Mouse (Mus musculus) heart, embryonic 11.5 days (tissue): ENCODE measurements around the gene Sirt4. TPM values are rescaled to one million over a fixed set of nuclear protein-coding genes. Genes with fewer than 3 reads are reported as not detected.
"Not testable (repeated sequence)": the region's sequence is repeated elsewhere in the genome, so short reads cannot be mapped to it uniquely, and the experiment has no call there.

Experiments
- ATAC-seq: fragments of 200-750 bp; cut with Nextera tagmentation; replicated peaks from 2 replicates; pipeline ENCODE4 v1.8.0; 2017; ENCODE audit warnings: moderate library complexity; ENCODE audit not compliant: insufficient number of reproducible peaks, low FRiP score, low TSS enrichment
- H3K27ac ChIP-seq: fragments of 300-500 bp; sonication (generic); 2 replicates; pipeline ENCODE4 v1.5.1; 2014; ENCODE audit warnings: mild to moderate bottlenecking, low read depth, low read length
- H3K27me3 ChIP-seq: fragments of 300-500 bp; sonication (generic); 2 replicates; pipeline ENCODE4 v1.6.1; 2014; ENCODE audit warnings: mild to moderate bottlenecking, low read length, mixed read lengths; ENCODE audit not compliant: control insufficient read depth, insufficient read depth
- H3K36me3 ChIP-seq: fragments of 300-500 bp; sonication (generic); 2 replicates; pipeline ENCODE4 v1.6.1; 2014; ENCODE audit warnings: mild to moderate bottlenecking, low read length, moderate library complexity, mixed read lengths; ENCODE audit not compliant: control insufficient read depth, insufficient read depth
- H3K4me1 ChIP-seq: fragments of 300-500 bp; sonication (generic); 2 replicates; pipeline ENCODE4 v1.6.1; 2014; ENCODE audit warnings: low read length; ENCODE audit not compliant: control insufficient read depth, insufficient read depth
- H3K4me2 ChIP-seq: fragments of 300-500 bp; sonication (generic); 2 replicates; pipeline ENCODE4 v1.6.1; 2014; ENCODE audit warnings: mild to moderate bottlenecking, moderate library complexity
- H3K4me3 ChIP-seq: fragments of 300-500 bp; sonication (generic); 2 replicates; pipeline ENCODE4 v1.5.1; 2014; ENCODE audit warnings: low read depth, low read length
- H3K9ac ChIP-seq: fragments of 300-500 bp; sonication (generic); 2 replicates; pipeline ENCODE4 v1.6.1; 2014; ENCODE audit warnings: mild to moderate bottlenecking, low read depth, low read length, moderate library complexity
- H3K9me3 ChIP-seq: fragments of 300-500 bp; sonication (generic); replicated peaks from 2 replicates; pipeline ENCODE4 v1.6.1; 2016; ENCODE audit warnings: low read length; ENCODE audit not compliant: control insufficient read depth
- WGBS: fragments of 180-500 bp; shearing (Covaris S2); extraction: QIAGEN DNeasy Blood & Tissue Kit; methylation state at CpG from one replicate; pipeline ENCODE4 v1.1.7; 2014; ENCODE audit not compliant: insufficient replicate concordance; 5-methylcytosine and 5-hydroxymethylcytosine counted together
- polyA plus RNA-seq: library from polyadenylated mRNA; unstranded; fragments of >200 nt; fragmentation: Nextera tagmentation; extraction: Ambion mirVana; gene quantifications from 2 replicates; pipeline ENCODE4 v1.2.1, GENCODE M21; 2014

Sirt4 gene
- polyA plus RNA-seq, 1 experiment from 2014 or later, result 15.8 TPM

DNA sequence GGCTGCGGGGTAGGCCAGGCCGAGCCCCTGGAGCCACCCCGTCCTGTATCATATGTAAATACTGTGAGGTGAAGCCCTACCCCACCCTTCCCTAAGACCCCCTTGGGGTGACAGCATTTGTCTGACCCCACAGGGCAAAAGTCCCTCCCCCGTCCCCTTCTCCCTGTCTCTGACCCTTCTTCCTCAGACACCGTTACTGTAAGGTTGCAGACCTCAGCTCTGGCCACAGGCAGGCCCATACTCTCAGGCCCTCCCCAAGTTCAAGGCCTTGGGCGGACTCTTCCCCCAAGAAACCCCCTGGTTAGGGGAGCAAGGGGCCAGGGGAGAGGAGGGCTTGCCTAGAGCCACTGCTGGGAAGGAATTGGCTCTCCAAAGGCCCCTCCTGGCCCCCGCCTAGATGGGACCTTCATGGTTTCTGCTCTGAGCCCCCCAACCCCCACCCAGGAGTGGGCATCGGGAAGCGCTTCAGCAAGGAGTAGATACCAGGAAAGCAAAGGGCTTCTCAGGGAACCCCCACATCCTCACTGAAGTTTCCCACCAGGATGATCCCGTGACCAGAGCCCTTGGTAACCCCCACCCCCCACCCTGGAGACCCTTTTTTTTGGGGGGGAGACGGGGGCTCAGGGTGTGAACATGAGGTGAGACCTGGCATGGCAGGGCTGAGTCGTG, 30.0 kb downstream of the Sirt4 start:
- WGBS, result 70% methylated on average over 12 of the region's 12 CpGs

GRCm38 (mm10) chr5:115450410-115451317, 33.9 kb downstream of the Sirt4 start:
- 69% methylated on average over 27 of the region's 27 CpGs for WGBS
- H3K36me3 ChIP-seq, result peaks cover 10% of the 10 kb centered on the region; the same call in 1 of the 2 replicates
- peaks cover 17% of the 10 kb centered on the region for H3K4me1 ChIP-seq
- no peaks in the 10 kb centered on the region for H3K27me3 ChIP-seq
- H3K27ac ChIP-seq, result no peak overlapping the region
- ATAC-seq, result peak; percentile 58
- H3K4me3 ChIP-seq, result no peak overlapping the region
- H3K9ac ChIP-seq, result no peak overlapping the region
- peak overlapping the region; percentile 27; the same call in 1 of the 2 replicates for H3K4me2 ChIP-seq
- H3K9me3 ChIP-seq, result no peaks in the 10 kb centered on the region

More for the DNA sequence above, 30.0 kb downstream of the Sirt4 start:
- Histone ChIP-seq H3K27me3 (no peaks in the 10 kb centered on the region), H3K27ac (no peak overlapping the region), H3K36me3 (peaks cover 8% of the 10 kb centered on the region; the same call in 1 of the 2 replicates), H3K9ac (no peak overlapping the region), H3K4me2 (no peak overlapping the region), H3K4me3 (no peak overlapping the region), H3K9me3 (no peaks in the 10 kb centered on the region), H3K4me1 (peaks cover 17% of the 10 kb centered on the region)
- no peak for ATAC-seq

DNA sequence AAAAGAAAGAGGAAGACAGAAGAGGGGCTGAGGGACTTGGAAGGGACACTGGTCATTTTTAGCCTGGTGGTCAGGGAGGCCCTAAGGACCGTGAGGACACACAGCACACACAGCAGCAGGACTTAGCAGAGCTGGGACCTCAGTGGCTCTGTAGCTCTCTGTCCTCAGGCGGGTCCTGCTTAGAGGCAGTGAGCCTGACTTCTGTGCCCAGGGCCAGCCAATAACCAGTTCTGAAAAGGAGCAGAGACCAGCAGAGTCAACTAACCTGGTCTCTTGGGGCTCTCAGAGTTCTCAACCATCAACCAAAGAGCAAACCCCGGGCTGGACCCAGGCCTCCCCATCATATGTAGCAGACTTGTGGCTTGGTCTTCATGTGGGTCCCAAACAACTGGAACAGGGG, 35.3 kb downstream of the Sirt4 start:
- Histone ChIP-seq H3K9ac (no peak overlapping the region), H3K36me3 (peaks cover 15% of the 10 kb centered on the region), H3K4me2 (no peak overlapping the region), H3K27ac (no peak overlapping the region), H3K4me3 (no peak overlapping the region), H3K4me1 (peaks cover 17% of the 10 kb centered on the region), H3K27me3 (no peaks in the 10 kb centered on the region), H3K9me3 (no peaks in the 10 kb centered on the region)
- WGBS, result 82% methylated on average over 3 of the region's 3 CpGs
- ATAC-seq, result no peak

DNA sequence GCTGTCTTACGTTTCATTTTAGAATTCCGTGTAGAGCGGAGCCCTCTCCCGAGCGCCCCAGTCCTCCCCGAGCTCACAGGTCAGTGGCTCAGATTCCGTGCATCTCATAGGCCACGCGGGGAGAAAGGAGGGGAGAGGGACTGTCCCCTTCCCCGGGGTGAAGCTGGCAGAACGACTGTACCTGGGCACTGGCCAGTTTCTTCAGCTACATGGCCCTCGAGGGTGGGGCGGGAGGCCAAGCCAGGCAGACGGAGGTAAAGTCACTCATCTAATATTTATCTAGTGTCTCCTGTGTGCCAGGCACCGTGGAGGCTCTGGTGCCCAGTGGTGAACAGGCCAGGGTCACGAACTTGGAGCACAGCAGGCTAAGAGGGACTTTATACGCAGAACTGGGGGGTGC, 37.4 kb downstream of the Sirt4 start:
- H3K4me1 ChIP-seq, result peaks cover 11% of the 10 kb centered on the region
- 84% methylated on average over 17 of the region's 17 CpGs for WGBS
- peaks cover 15% of the 10 kb centered on the region for H3K36me3 ChIP-seq

DNA sequence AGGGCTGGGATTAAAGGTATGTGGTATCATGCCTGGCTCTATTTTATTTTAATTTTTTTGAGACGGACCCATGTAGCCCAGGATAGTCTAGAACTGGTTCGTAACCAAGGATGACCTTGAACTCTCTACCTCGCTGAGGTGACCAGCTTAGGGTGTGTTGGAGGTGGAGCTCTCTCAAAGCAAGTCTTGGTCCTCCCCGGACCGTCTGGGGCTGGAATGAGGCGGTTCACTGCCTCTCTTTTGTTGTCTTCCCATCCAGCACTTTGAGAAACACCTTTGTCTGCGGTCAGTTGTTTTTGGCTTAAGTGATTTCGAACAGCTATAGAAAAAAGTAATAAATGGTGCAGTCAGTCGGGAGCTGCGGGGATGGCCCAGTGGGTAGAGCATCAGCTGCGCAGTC, 40.4 kb downstream of the Sirt4 start:
- 89% methylated on average over 11 of the region's 11 CpGs for WGBS
- ATAC-seq, result no peak
- Histone ChIP-seq H3K27ac (no peak overlapping the region), H3K36me3 (peaks cover 12% of the 10 kb centered on the region), H3K9ac (no peak overlapping the region), H3K9me3 (no peaks in the 10 kb centered on the region), H3K4me1 (peaks cover 3% of the 10 kb centered on the region; the same call in 1 of the 2 replicates), H3K27me3 (no peaks in the 10 kb centered on the region), H3K4me2 (no peak overlapping the region), H3K4me3 (no peak overlapping the region)

More for the DNA sequence above, 37.4 kb downstream of the Sirt4 start:
- ATAC-seq, result no peak
- H3K9ac ChIP-seq, result no peak overlapping the region; the same call in 1 of the 2 replicates
- no peak overlapping the region for H3K4me3 ChIP-seq
- no peak overlapping the region for H3K4me2 ChIP-seq
- H3K9me3 ChIP-seq, result no peaks in the 10 kb centered on the region
- H3K27me3 ChIP-seq, result no peaks in the 10 kb centered on the region
- no peak overlapping the region for H3K27ac ChIP-seq

GRCm38 (mm10) chr5:115442663-115443062, 41.9 kb downstream of the Sirt4 start:
- H3K4me3 ChIP-seq, ATAC-seq, H3K27ac ChIP-seq, H3K9me3 ChIP-seq, H3K4me2 ChIP-seq, H3K27me3 ChIP-seq, H3K9ac ChIP-seq: not testable (repeated sequence)
- 69% methylated on average over 5 of the region's 5 CpGs for WGBS
- peaks cover 12% of the 10 kb centered on the region for H3K36me3 ChIP-seq
- H3K4me1 ChIP-seq, result peaks cover 10% of the 10 kb centered on the region

GRCm38 (mm10) chr5:115441205-115441849, 43.2 kb downstream of the Sirt4 start:
- H3K9me3 ChIP-seq, result no peaks in the 10 kb centered on the region
- 37% methylated on average over 14 of the region's 14 CpGs for WGBS
- H3K4me1 ChIP-seq, result peaks cover 13% of the 10 kb centered on the region
- H3K27ac ChIP-seq, result no peak overlapping the region
- H3K4me3 ChIP-seq, result no peak overlapping the region
- no peak overlapping the region for H3K4me2 ChIP-seq
- H3K36me3 ChIP-seq, result peaks cover 9% of the 10 kb centered on the region
- H3K9ac ChIP-seq, result no peak overlapping the region
- H3K27me3 ChIP-seq, result no peaks in the 10 kb centered on the region
- no peak for ATAC-seq

DNA sequence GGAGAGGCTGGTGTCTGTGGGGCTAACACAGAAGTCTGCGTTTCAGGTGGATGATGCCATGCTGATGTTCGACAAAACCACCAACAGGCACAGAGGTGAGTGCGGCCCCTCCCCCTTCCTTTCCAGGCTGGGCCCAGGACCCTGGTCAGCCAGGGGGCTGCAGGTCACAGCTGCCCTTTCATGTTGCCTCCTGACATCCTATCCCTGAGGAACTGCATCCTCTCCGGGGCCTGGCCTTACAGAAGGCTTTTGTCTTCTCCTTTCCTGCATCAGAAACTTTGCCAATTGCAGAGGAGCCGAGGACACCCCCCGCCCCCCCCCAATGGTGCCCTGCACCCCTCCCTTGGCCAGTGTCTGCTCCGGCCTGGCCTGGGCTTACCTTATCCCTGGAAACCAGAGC, 45.9 kb downstream of the Sirt4 start:
- 60% methylated on average over 7 of the region's 7 CpGs for WGBS
- H3K27ac ChIP-seq, result no peak overlapping the region
- H3K9ac ChIP-seq, result no peak overlapping the region
- peaks cover 19% of the 10 kb centered on the region for H3K4me1 ChIP-seq
- no peaks in the 10 kb centered on the region for H3K9me3 ChIP-seq
- no peak for ATAC-seq
- H3K4me3 ChIP-seq, result no peak overlapping the region
- H3K27me3 ChIP-seq, result no peaks in the 10 kb centered on the region
- H3K36me3 ChIP-seq, result peaks cover 4% of the 10 kb centered on the region; the same call in 1 of the 2 replicates
- no peak overlapping the region for H3K4me2 ChIP-seq
